Mouse (Mus musculus) bone marrow, adult 2 months (tissue): Measurements from ENCODE around the gene Ntrk3. TPM values are rescaled to one million over a fixed set of nuclear protein-coding genes. Genes with fewer than 3 reads are reported as not detected.
A peak's percentile ranks its signal among the peaks of the same experiment; 100 is the strongest.

Source experiments
- H3K27ac ChIP-seq: fragments of 200-500 bp; 2 replicates; pipeline ENCODE4 v1.5.1; 2012; ENCODE audit warnings: low read depth, mild to moderate bottlenecking, control low read depth, inconsistent platforms, low read length; ENCODE audit not compliant: control insufficient read depth, poor library complexity, insufficient read depth
- H3K4me1 ChIP-seq: fragments of 200-500 bp; 2 replicates; pipeline ENCODE4 v1.6.1; 2011; ENCODE audit warnings: low read length; ENCODE audit not compliant: control insufficient read depth, insufficient read depth
- H3K4me3 ChIP-seq: fragments of 200-500 bp; replicated peaks from 2 replicates; pipeline ENCODE3; 2011; ENCODE audit warnings: mild to moderate bottlenecking, low read depth, low read length, control low read depth; ENCODE audit not compliant: control insufficient read depth
- CTCF ChIP-seq: fragments of 200-500 bp; IDR thresholded peaks from 2 replicates; pipeline ENCODE4 v1.5.1; 2011; ENCODE audit warnings: low read length, control low read depth; ENCODE audit not compliant: control insufficient read depth, insufficient read depth
- POLR2A ChIP-seq: fragments of 200-500 bp; IDR thresholded peaks from 2 replicates; pipeline ENCODE4 v1.6.1; 2011; ENCODE audit warnings: low read depth, mild to moderate bottlenecking, control low read depth, low read length, borderline replicate concordance; ENCODE audit not compliant: control insufficient read depth
- WGBS: fragments of 180-500 bp; shearing (Covaris S2); methylation state at CpG from one replicate; pipeline ENCODE4 v1.1.7; 2018; 5-methylcytosine and 5-hydroxymethylcytosine counted together
- polyA plus RNA-seq: library from polyadenylated mRNA; stranded (reverse); fragments of >200 nt; gene quantifications from 2 replicates; pipeline ENCODE4 v1.2.4, GENCODE M21; 2011; ENCODE audit warnings: low replicate concordance; ENCODE audit not compliant: missing spikeins, insufficient read depth, insufficient read length

Ntrk3 gene
- 0.14 and 1.0 TPM in 2 replicates for polyA plus RNA-seq

DNA sequence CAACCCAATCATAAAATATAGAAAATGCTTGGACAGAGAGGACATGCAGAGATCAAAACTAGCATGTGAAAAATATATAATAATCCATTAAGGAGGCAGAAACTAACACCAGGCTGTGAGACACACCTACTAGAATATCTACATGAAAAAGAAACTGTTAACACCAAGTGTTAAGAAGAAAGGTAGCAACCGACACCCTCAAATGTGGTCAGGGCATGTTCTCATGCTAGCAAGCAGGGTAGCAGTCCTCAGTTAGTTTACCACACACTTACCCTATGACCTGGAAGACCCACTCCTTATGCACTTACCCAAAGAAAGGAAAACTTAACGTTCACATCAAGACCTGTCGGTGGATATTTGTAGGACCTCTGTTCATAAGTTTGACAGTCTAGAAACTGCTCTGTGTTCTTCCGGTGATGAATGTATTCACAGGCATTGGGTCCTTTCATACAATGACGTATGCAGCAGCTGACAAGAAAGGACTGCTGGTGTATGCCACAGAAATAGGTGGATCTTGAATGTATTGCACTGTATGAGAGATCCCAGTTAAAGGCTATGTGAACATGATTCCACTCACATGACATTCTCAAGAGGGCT is at the start of gene Ntrk3:
Gene Ntrk3 (minus strand): TSS at position 399 of the 597 bp plus-strand sequence.
- WGBS, result 70% methylated on average over 5 of the region's 5 CpGs
- no peak for TF ChIP-seq CTCF
- no peak for TF ChIP-seq POLR2A
- Histone ChIP-seq H3K4me1 (no peaks in the 10 kb centered on the region), H3K27ac (no peak within 1 kb of the TSS), H3K4me3 (no peak within 1 kb of the TSS)

DNA sequence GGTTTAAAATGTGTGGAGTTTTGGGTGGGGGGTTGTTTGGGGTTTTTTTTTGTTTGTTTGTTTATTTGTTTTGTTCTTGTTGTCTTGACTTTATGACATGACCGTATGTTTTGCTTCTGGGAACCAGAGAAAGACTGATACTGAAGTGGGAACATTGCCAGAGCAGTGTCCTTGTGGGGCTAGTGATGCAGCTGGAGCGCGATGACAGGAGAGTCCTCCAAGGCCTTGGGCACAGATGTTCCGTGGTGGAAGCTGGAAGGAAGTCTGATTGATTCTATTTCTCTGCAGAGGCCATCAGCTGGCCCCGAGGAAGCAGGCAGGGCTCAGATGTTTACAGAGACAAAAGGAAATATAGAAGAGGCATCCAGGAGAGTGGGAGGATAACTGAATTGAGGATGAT is 48.1 kb upstream of the Ntrk3 start:
- WGBS, result 78% methylated on average over 5 of the region's 5 CpGs
- no peaks in the 10 kb centered on the region for H3K4me1 ChIP-seq
- H3K4me3 ChIP-seq, result no peak overlapping the region
- TF ChIP-seq CTCF (no peak), POLR2A (no peak)
- no peak overlapping the region for H3K27ac ChIP-seq

DNA sequence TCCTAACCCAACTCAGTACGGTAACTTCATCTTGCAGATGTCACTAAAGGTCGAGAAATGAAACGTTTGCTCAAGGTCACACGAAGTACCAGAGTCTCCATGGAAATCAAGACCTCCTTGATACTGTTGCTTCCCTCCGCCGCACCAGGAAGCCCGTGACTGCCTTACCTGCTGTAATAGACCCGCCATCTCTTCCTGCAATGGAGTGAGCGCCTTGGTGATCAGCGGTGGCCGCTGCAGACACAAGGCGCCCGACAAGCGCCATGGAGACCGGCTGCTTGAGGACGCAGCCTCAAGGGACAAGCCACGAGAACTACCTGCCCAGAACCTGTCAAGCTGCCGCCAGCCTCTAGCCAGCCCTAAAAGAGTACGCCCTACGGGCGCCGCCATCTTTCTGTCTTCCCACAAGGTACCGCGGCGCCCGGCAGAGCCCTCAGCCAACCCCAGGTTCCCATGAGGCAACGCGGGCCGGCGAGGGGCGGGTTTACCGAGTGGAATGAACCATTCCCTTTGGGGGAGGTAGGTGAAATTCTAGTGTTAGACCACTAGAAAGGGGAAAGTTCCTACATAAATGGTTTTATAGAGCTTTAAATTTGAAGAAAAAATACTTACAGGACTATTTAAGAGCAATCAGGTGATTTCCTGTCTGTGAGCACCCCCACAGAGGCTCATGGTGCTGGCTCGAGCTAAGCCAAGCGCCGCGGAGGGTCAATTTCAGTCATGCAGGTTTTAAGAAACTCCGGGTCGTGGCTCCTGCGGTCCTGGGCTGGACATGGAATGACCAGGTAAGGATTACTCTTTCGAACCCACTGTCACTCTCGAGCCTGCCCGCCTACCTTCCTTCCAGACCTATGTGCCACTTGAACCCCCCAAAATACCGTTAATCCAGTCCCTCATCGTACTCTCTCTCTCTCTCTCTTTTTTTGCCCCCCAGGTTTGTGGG is 45.1 kb upstream of the Ntrk3 start, which contains the start of the genes Mrps11 and Mrpl46:
Gene Mrps11 (plus strand): TSS at position 481 of the 943 bp plus-strand sequence.
Gene Mrpl46 (minus strand): TSS at position 893 of the 943 bp plus-strand sequence.
- under 1% methylated on average over 44 of the region's 44 CpGs for WGBS
- no peaks in the 10 kb centered on the region for H3K4me1 ChIP-seq
- TF ChIP-seq CTCF (no peak), POLR2A (peak; percentile 55; the same call in 1 of the 2 replicates)

DNA sequence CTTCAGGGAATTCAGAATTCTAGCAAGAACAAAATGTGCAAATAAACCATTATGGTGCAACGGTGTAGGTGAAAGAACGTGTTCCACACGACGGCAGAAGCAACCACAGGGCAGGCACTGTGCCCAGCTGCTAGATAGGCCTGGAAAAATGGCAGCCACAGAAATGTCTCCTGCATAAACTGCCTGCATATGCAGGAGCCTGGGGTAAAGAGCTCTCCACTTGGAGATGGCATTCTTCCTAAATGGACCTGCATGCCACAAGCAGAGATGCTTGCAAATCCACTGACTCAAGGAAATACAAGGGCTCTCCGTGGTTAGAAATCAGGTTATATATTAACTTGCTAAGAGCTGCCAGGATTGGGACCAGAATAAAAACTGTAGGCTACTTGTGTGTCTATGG is 40.9 kb upstream of the Ntrk3 start:
- H3K4me3 ChIP-seq, result no peak overlapping the region
- 86% methylated on average over 5 of the region's 5 CpGs for WGBS
- no peaks in the 10 kb centered on the region for H3K4me1 ChIP-seq
- no peak overlapping the region for H3K27ac ChIP-seq
- no peak for TF ChIP-seq CTCF
- no peak for TF ChIP-seq POLR2A

More for the DNA sequence above, 45.1 kb upstream of the Ntrk3 start, which contains the start of the genes Mrps11 and Mrpl46:
- Histone ChIP-seq H3K4me3 (peak within 1 kb of the TSS; percentile 95), H3K27ac (no peak within 1 kb of the TSS; the same call in 1 of the 2 replicates)

DNA sequence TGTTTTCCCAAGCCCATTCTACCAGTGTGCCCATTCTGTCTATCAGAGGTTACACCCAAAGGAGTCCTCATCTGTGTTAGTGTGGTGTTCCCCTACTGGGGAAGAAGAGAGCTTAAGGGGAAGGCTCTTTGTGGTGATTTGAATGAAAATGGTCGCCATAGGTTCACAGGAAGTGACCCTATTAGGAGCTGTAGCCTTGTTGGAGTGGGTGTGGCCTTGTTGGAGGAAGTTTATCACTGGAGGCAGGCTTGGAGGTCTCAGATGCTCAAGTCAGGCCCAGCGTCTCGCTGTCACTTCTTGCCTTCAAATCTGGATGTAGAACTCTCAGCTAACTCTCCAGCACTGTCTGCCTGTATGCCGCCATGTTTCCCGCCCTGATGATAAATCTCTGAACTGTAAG is 33.1 kb upstream of the Ntrk3 start:
- 83% methylated on average over 5 of the region's 5 CpGs for WGBS
- H3K4me1 ChIP-seq, result no peaks in the 10 kb centered on the region
- TF ChIP-seq CTCF, result no peak
- no peak for TF ChIP-seq POLR2A
- no peak overlapping the region for H3K4me3 ChIP-seq
- H3K27ac ChIP-seq, result no peak overlapping the region

DNA sequence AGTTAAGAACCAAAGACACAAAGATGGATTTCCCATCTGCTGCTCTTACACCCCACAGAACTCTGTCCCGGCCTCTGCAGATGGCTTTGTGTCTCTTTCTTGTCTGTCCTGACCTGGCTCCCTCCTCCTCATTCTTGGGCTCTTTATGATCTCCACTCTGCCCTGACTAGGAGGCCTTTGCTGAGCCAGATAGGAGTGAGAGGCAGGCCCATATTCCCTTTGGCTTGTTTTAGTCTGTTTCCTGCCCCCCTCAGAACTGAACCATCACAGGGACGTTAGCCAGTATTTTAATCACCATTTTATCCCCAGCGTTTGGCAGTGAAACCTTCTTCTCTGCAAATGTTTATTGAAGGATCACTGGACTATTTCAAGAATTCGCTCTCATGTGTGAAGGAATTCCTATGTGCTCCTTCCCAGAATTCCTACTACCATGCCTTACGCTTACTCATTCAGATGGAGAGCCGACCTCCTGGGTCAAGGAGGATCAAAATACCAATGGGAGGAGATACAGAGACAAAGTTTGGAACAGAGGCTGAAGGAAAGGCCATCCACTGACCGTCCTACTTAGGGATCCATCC is 31.4 kb upstream of the Ntrk3 start:
- WGBS, result 68% methylated on average over 7 of the region's 7 CpGs
- no peak overlapping the region for H3K4me3 ChIP-seq
- no peaks in the 10 kb centered on the region for H3K4me1 ChIP-seq
- TF ChIP-seq POLR2A (no peak), CTCF (no peak)
- no peak overlapping the region for H3K27ac ChIP-seq

DNA sequence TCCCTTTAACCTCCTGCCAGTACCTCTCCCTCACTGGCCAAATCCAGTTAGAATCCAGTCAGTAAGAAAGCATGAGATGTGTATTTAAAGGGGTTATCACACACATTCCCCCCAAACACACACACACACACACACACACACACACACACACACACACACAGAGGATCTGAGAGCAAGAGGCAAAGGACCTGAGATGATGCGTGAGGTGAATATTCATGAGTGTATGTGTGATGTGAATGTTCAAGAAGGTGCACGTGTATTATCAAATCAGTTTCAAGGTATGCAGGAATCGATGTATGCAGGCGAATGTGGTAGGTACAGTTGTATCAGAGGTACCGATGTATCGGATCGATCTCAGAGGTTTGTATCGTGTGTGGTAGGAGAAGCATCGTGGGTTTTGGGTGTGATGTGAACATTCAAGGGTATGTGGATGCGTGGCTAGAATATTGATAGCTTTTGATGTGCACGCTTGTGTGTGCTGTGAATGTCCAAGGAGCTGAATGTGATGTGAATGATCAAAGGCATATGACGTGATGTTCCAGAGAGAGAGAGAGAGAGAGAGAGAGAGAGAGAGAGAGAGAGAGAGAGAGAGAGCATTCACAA is 30.2 kb upstream of the Ntrk3 start:
- 75% methylated on average over 12 of the region's 12 CpGs for WGBS
- H3K4me3 ChIP-seq, result no peak overlapping the region
- H3K27ac ChIP-seq, result no peak overlapping the region
- H3K4me1 ChIP-seq, result no peaks in the 10 kb centered on the region
- TF ChIP-seq POLR2A (no peak), CTCF (no peak)
